Mouse (Mus musculus) embryo, embryonic 9.5 days (tissue): Measurements from ENCODE around the gene Ddx42.
"Not testable (repeated sequence)": the region's sequence is repeated elsewhere in the genome, so short reads cannot be mapped to it uniquely, and the experiment has no call there.

Source experiments
- DNase-seq: peaks from one replicate; pipeline ENCODE4 v3.0.0-alpha.2; 2017; ENCODE audit errors: extremely low spot score

Gene Ddx42

GRCm38 (mm10) chr11:106201337-106202122, 15.2 kb upstream of the Ddx42 start:
- no peak for DNase-seq

DNA sequence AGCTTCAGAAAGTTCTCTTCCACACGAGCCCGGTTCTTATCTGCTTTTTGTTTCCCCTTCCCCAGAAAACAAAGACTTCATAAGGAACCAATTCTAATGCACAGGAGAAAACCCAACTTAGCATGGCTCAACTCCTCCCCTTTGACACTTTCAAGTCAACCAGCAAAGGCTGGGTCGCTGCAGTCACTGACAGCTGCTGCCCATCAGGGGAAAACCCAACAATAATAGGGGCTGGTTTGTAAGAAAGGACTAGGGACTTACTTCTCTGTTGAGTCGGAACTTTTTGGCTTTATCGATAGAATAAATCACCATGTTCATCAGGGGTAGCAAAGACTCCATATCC, 14.6 kb upstream of the Ddx42 start, which contains the start of gene Strada:
TSS of gene Strada (minus strand) at position 46 of the 343 bp plus-strand sequence.
- no peak for DNase-seq

GRCm38 (mm10) chr11:106212771-106213170, 4.0 kb upstream of the Ddx42 start:
- no peak for DNase-seq

DNA sequence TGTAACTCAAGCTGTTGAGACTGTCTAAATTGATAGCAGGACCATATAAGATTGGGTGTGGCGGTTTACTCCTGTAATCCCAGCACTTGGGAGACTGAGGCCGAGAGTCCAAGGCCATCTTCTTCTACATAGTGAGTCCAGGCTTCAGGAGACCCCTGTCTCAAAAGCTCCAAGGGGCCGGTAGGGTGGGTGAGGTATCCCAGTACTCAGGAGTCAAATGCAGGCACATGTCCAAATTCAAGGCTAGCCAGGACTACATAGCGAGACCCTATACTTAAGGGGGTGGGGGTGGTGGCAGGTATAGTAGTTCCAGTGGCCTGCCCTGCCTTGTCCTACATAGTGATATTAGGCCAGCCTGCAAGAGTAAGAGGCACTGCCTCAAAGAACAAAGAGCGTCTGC, 1.9 kb upstream of the Ddx42 start:
- no peak for DNase-seq

DNA sequence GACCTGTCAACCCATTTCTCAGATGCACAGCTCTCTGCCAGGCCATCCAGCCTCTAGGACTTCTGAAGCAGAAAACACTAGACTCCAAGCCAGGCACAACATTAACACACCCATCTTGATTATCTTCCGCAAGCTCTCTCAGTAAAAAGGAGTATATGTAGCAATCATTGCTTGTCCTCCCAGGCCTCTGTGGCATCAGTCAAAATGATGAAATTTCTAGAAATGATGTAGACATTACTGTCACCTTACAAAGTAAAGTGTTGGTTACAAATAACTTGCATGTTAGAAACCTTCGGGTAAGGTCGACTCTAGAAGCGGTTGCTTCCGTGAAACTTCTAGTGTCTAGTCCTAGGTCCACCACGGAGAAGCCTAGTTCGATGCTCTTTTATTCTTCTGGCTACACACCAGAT, 1.3 kb upstream of the Ddx42 start:
- no peak for DNase-seq

DNA sequence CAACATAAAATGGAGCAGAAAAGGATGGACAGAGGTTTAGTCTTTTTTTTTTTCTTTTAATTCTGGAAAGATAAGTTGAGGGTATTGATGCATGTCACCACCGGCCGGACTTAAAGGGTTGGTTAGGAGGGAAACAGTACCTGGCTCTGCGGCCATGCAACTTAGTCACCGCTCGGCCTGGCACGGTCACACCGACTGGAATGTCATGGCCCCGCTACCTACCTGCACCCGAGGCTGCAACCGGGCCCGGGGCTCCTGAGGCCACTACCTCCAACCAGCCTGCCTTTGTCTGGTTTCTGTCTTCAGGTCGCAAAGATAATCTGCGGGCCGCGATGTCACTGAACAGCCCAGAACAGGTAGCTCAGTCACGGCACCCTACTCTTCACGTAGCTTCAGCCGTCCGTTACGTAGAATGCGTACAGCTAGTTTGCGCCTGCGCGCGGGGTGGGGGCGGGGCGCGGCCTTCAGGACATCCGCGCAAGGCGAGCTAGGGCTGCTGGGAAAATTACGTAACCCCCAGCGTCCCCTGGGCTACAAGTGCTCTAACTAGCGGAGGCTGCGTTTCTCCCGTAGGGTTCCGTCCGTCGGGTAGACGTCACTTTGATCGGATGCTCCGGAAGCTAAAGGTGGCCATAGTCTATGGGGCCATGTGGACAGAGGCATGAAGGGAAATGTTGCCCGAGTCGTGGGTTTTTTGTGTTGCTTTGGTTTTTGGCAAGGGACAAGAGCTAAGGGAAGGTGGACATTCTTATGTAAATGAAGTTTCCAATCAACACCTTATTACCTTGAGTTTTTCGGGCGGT, 598 bp upstream of the Ddx42 start, which contains the start of gene Ccdc47:
TSS of gene Ccdc47 (minus strand) at position 418 of the 803 bp plus-strand sequence.
- peak; percentile 93 for DNase-seq

DNA sequence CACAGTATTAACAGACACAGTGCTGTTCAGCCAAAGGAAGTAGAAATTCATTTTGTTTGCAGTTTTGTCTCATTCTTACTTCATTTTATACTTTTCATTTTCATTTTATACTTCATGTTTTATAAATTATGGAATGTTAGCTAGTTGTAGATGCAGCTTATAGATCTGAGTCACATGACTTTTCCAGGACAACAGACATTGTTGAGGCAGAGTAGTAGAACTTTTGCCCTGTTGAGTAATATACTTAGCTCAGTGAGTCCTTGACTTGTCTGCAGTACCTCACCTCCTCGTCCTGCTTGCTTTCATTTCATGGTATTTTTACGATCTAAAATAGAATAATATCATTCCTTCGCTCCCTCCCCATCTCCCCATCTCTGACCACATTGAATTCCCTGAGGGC, 3.9 kb downstream of the Ddx42 start:
- DNase-seq, result no peak

- not testable (repeated sequence) for DNase-seq
Measured at GRCm38 (mm10) chr11:106233978-106234377, 17.3 kb downstream of the Ddx42 start.

DNA sequence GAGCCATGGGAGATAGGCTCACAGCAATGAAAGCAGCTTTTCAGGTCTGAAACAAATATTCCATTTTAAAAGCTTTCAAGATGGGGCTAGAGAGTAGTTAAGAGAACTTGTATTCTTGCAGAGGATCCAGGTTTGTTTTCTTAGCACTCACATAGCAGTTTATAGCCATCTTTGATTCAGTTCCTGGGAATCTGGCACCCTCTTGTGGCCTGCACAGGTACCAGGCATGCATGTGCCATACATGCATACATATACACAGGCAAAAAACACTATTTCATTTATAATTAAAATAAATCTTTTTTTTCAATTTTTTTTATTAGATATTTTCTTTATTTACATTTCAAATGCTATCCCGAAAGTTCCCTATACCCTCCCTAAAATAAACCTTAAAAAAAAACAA, 30.1 kb downstream of the Ddx42 start:
- DNase-seq, result no peak

GRCm38 (mm10) chr11:106249326-106249725, 32.6 kb downstream of the Ddx42 start:
- DNase-seq, result no peak

GRCm38 (mm10) chr11:106254767-106255166, 38.0 kb downstream of the Ddx42 start:
- no peak for DNase-seq

DNA sequence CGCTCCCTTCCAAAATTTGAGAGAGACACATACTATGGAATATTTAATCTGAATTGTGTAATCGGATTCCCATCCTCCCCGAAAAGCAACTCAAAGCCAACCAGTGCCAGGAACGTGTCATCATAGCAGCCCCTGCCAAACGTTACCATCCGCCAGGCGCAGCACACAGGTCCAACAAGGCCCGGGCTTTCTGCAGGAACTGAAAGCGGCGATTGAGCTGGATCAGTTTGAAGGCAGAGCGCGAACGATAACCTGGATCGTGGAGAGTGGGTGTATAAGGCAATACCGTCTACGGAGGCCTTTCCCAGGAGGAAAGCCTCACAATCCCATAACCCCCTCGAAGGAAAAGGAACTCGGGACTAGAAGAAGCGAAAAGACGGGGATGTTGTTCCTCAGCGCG, 38.4 kb downstream of the Ddx42 start:
- no peak for DNase-seq

DNA sequence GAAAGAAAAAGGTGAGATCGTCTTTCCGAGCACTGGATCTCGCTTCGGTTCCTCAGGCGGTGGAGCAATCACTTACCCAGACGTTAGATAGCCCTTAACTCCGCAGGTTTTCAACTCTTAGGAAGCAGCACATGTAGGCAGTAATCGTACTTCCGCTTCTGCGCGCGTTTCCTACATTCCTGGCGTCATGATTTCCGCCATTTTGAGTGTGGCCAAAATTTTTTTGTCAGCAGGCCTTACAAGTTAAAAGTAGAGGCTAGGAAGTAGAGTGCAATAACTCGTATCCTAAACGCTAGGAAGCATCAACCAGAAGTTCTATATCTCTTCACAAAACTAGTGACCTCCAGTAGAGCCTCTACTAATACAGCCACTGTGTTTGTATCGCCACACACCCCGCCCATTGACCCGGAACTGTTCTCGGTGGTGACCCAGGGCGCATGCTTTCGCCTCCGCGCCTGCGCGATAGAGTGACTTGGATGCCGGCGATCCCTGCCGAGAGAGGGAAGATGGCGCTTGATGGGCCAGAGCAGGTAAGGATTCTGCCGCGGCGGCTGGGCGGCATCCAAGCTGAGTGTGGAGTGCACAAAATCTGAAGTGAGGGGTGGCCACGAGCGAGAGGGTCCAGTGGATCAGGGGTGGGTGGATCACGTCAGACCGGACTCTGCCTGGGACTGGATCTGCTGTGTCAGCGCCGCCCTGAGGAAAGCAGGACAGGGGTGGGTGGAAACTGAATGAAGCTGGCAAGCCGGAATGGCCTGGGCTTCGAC, 39.1 kb downstream of the Ddx42 start, which contains the start of the genes Ftsj3 and Psmc5:
TSS of gene Ftsj3 (minus strand) at position 395 of the 767 bp plus-strand sequence.
TSS of gene Psmc5 (plus strand) at position 470 of the 767 bp plus-strand sequence.
- DNase-seq, result peak; percentile 96

- DNase-seq, result no peak
Measured at GRCm38 (mm10) chr11:106256775-106257174, 40.0 kb downstream of the Ddx42 start.

DNA sequence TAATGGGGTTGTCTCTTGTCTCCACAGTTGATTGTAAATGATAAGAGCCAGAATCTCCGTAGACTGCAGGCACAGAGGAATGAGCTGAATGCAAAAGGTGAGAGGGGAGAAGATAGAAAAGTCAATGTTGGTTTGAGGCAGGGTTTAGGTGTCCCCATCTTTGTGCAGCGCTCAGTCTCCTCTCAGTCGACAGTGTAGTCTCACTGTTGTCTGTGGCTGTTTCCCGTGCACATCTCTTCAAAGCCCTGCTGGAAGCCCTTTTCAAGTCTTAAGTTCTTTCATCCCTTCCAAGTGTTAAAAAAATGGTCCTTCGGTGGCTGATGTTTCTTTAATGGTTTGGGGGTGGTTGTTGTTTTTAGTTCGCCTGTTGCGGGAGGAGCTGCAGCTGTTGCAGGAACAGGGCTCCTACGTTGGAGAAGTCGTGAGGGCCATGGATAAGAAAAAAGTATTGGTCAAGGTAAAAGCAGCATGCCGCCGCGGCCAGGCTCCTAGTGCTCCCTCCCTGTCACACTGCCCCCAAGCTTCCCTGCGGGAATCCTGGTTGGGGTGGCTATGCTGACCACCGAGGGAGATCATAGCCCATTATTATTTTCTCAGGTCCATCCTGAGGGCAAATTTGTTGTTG, 44.2 kb downstream of the Ddx42 start:
- no peak for DNase-seq

DNA sequence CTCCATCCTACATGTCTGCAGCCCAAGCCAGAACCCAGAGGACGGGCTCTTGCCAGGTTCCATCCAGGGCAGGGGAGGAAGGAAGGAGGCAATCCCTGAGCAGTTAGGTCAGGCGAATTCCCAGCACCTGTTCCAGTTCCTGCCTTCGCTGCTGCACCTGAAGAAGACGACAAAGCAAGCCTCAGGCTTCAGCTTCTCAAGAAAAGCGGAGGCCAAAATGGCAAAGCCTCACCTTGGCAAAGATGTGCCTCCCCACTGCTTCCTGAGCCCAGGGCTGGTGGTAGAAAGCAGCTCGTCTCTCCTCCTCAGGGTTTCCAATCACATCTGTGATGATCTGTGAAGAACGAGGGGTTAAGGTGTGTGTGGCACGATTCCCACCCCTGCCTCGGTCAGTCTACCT, 47.2 kb downstream of the Ddx42 start:
- DNase-seq, result no peak

DNA sequence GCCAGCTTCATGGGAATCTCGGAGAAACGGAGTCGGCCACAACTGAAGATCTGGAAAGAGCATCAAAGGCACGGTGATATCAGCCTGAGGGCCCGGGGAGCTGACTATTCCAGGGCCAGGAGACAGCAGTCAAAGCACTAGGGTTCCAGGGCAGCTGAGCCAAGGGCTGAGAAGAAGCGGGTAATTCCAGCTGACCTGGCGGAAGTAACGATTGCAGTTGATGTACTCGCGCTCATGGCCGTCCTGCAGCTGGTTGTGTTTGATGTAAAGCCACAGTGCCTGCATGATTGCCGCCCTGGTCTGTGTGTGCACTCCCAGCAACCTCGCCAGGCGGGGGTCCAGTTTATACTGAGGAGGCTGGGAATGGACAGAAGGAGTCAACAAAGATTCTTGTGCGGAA, 48.3 kb downstream of the Ddx42 start:
- no peak for DNase-seq

DNA sequence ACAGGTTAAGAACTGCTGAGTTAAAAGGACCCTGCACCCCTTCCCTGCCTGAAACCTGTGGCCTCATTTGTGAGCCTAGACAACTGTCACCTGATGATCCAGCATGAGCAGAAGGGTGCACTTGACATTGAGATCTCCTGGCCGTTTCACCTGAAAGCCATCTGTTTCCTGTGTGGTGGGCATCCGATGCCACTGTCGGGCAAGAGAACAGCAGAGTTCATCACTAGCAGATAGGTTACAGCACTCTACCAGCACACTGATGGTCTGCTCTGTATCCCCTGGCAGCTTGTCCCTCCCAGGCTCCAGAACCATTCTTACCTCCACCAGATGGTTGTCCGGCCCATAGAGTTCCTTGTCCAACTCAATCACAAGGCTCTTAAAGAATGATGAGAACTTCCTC, 48.8 kb downstream of the Ddx42 start:
- DNase-seq, result no peak

DNA sequence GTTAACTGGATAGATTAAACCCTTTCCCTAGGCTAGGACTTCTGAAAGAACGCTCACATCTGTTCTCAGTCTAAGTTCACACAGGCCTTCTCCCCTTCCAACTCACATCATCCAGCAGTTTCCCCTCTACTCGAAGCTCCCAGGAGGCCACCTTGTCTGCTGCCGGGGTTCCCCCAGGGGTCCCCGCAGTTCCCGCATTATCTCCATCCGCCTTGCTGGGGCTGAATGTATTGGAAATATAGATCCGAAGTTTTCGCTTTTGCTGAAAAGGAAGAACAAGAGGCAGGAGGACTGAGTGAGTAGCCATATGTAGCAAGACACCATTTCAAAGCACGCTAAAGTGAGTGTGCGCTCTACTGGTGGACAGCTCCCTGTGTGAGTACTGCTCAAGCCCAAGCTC, 49.7 kb downstream of the Ddx42 start:
- no peak for DNase-seq

DNA sequence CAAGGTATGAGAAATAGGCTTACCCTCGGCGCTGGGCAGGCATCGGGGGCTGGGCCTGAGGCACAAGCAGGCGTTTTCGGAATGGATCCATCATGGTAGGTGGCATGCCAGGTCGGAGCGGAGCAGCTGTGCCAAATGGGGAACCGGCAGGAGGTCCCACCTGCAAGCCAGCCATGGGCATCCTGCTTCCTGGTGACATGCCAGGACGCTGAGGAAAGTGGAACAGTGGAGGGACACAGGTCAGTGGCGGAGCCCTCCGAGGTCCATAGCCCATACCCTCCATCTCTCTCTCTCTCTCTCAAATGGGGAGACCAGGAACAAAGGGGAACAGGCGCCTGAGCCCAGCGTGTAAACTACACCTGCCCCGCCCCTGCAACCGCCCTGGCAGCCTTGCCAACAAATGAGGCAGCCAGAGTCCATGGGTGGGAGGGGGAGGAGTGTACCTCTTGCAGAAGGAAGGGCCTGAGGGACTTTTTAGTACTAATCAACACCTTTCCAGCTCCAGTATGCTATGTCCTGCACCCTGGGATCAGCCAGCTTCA, 50.7 kb downstream of the Ddx42 start:
- no peak for DNase-seq

DNA sequence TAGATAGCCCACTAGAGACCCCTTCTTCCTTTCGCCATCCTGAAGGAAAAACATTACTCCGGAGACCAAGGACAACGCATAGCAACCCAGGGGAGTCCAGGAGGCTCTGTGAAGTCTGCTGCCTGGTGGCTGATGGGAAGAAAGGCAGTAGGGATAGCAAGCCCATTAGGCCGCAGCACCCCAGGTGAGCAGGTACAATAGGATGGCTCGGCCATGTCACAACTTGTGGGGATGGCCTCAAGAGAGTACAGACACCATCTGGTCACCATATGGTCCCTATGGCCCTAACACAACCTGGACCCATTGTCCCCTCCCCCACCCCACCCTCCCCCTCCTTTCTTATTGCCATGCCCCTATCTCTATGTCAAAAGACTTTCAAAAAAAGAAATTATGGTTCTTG, 51.1 kb downstream of the Ddx42 start:
- no peak for DNase-seq
